Mouse (Mus musculus) layer of hippocampus, postnatal 10 days (tissue): ENCODE results near the gene Nanos3. TPM values are rescaled to one million over a fixed set of nuclear protein-coding genes. Genes with fewer than 3 reads are reported as not detected.

Experiments
- DNase-seq, 2 experiments: peaks; one replicate each; pipeline ENCODE4 v3.0.0; 2021; ENCODE audit warnings: low spot score in 2 of 2
- total RNA-seq, 2 experiments: library from RNA; stranded (reverse); gene quantifications; 2 replicates each; pipeline ENCODE4 v1.2.3; 2021

Nanos3 gene
- total RNA-seq, 2 experiments from 2014 or later: 7.8 to 8.4 TPM

DNA sequence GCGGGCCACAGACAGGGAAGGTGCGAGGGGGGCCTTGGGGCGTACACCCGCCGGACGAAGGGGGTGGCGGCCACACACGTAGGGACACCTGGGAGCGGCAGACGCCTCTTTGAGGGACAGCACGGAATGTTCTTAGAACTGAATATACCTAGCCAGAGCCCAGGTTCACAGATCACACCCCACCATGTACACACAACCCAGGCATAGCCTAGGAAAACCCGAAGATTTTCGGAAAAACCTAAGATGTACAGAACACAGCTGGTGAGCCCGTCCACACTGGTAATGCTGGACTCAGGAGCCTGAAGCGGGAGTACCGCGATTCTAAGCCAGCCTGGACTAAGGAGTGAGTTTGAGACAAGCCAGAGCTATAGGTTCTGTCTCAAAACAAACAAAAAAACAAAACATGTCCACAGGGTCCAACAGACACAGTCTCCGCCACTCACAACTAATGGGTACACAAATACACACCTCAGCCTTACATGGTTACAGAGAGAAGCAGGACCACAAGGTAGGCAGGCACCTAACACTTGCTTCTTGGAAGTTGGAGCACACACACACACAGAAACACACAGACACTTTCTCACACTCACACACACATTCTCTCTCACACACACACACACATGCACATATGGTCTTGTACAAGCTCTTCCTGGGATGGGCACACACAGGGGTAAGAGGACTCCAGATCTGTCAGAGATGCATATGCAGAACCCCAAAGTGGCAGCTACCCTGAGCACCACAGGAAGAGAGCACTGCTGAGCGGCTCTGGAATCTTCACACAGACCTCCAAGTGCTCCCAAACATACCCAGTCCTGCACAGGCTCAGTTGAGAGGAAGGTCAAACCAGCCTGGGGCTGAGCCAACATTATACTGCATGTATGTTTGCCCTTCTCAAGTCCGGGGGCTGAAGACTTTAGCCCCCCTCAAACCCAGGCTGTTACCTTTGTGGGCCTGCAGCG lies 653 bp downstream of the Nanos3 start:
- DNase-seq: no peak

- DNase-seq: peak; percentile 43 to 58
Measured at GRCm38 (mm10) chr8:84183261-84184084, 1.5 kb downstream of the Nanos3 start.

GRCm38 (mm10) chr8:84182833-84183232 lies 2.2 kb downstream of the Nanos3 start:
- no peak for DNase-seq

GRCm38 (mm10) chr8:84180530-84181190 lies 4.4 kb downstream of the Nanos3 start:
- DNase-seq: peak; percentile 36 to 49

- no peak for DNase-seq
Measured at GRCm38 (mm10) chr8:84179946-84180345, 5.1 kb downstream of the Nanos3 start.

DNA sequence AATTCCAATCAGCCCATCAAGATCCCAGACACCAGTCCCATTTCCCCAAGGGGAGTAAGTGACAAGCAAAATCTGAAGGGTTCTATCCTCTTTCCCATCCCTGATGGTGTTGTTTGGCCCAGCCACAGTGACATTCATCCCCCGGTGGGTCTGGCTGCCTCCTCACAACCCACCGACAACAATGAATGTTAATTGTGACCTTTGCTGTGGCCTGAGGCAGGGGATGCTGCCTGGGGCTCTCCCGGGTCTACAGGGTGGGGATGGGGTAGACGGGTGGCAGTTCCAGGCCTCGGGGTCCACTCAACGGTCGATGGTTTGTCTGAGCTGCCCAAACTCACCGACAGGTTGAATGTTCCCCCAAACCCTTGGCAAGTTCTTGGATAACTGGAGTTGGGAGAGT lies 6.4 kb downstream of the Nanos3 start:
- DNase-seq: no peak

GRCm38 (mm10) chr8:84177405-84177804 lies 7.6 kb downstream of the Nanos3 start:
- DNase-seq: no peak

GRCm38 (mm10) chr8:84176560-84176959 lies 8.5 kb downstream of the Nanos3 start:
- no peak for DNase-seq

GRCm38 (mm10) chr8:84173861-84174260 lies 11.2 kb downstream of the Nanos3 start:
- DNase-seq: no peak

DNA sequence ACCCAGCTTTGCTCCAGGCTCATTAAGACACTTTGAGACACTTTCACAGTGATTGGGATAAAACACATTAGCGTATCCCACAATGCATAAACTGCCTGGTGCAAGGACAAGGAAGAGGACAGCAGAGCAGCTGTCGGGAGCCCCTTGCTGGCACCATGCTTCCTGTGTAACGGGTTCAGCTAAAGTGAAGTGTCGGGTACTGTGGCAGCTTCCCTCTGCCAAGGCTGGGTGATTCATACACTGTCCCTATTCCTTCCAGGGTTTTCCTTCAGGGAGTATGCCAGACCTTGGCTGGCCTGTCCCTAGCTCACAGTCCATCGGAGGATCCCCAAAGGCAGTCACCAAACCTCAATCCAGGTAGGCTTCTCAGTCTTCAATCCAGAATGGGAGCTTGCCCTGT lies 14.9 kb downstream of the Nanos3 start:
- no peak for DNase-seq

- DNase-seq: no peak
Measured at GRCm38 (mm10) chr8:84167696-84168095, 17.3 kb downstream of the Nanos3 start.

DNA sequence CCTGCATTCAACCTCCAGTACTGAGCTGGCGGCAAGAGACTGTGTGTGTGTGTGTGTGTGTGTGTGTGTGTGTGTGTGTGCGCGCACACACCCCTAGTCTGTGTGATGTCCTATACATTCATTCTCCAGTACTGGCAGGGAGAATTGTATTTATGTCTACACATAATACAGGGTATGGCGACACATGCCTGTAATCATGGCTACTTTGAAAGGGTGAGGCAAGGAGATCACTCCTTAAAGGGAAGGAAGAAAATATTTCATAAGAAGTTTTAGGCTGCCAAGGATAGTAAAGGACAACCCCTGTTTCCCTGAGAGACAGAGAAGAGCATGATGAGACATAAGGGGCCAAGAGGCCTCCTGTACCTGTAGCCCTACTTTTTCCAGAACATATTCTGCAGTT lies 27.4 kb downstream of the Nanos3 start:
- DNase-seq: no peak

DNA sequence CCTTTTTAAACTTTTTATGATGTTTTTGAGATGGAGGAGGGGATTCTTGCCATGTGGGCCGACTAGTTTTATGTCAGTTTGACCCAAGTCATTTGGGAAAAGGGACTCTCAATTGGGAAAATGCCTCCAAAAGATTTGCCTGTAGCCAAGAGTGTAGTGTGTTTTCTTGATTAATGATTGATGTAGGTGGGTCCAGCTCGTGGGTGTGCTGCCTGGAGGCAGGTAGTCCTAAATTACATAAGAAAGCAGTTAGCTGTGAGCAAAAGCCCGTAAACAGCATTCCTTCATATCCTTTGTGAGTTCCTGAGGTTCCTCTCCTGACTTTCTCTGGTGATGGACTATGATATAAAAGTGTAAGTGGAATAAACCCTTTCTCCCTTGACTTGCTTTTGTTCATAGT lies 35.8 kb downstream of the Nanos3 start:
- DNase-seq: no peak

- DNase-seq: no peak
Measured at GRCm38 (mm10) chr8:84148531-84148850, 36.5 kb downstream of the Nanos3 start.

DNA sequence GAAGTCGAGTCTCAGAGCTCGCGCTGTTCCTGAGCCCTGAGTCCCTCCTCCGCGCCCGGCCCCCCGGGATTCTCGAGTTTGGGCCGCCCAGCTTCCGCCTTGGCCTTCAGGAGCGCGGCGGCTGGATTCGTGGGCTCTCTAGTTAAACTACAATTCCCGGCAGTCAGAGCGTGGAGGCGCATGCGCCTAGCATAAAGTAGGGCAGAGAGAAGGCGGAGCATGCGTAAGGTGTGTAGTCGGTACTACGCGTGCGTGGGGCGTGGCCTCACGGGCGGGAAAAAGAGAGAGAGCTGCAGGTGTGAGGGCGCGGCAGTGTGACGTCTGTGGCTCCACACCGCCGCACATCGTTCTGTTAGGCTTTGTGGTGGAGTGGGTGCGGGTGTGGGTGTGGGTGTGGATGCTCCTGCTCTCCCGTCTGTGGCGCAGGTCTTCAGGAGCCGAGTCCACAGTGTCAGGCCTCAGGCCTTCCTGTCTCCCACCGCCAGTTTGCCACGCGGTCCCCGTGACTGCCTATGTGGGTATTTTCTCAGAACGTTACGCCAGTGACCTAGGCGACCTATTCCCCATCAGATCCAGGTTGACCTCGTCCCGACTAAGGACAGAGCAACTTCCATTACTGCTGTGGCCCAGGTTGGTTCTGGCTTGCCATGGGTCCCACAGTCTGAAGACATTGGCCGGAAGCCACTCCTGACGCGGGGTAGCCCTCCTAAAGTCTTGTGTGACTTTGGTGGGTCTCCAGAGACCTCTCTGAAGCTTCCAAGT lies 37.1 kb downstream of the Nanos3 start, which contains the start of the genes Cc2d1a and 4930432K21Rik:
Cc2d1a (minus strand) TSS at position 168 of the 762 bp plus-strand sequence.
4930432K21Rik (plus strand) TSS at position 257 of the 762 bp plus-strand sequence.
- peak; percentile 88 to 93 for DNase-seq

DNA sequence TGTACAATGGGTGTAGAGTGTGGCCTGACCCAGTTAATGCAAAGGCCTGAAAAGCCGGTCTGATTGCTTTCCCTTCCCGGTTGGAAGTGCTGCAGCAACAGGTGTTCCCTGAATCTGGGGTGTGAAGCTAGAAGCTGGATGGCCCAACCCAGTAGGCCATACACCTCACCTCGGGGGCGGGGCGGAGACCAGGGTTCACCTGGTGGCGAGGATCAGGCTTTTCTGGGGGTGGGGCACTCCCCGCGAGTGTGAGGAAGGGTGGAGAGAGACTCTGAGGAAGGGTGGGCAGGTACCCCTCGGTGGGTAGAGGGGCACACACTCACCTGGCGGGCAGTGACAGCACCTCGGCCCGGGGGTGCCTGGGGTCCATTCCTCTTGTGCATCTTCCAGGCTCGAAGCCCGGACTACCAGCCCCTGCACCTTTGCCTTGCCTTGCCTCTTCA lies 37.7 kb downstream of the Nanos3 start:
- DNase-seq: no peak

DNA sequence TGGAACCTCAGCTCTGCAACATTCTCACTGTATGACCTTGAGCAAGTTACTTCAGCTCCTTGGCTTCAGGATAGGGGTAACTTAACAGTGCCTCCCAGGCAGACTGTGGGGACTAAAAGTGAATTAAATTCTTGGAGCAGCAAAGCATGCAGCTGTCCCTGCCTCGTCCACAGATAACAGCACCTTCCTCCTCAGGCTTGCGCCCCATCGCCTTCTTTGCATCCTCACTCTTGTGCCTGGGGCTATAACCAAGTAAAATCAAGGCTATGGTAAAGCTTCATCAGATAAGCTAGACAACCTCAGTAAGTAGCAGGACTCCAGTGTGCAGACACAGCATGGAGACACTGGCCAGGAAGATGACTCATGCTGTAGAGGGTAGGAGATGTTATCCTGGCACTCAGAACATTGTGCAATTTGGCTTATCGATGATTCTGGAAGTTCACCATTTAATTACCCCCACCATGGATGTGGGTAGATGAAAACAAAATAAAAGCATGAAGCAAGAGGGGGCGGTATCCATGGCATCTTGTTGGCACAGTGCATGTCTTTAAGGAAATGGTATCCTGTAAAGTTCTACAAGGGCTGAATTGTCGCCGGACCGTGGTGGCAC lies 40.3 kb downstream of the Nanos3 start:
- no peak for DNase-seq

DNA sequence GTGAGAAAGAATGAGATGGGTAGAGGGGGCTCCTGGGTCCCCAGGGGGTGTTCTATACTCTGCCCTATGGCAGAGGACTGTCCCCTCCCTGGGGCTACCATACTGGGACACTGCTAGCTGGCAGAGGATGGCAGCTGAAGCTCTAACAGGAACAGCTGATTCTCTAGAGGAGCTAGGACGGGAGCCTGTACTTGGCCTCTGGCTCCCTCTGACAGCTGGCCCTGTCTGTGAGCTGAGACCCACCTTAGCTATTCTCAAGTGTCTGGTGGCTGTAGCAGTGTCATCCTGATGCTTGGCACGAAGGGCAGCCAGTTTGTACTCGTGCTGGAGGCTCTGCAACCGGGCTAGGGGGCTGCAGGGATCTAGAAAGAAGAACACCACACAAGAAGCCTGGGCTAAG lies 44.2 kb downstream of the Nanos3 start:
- no peak for DNase-seq

GRCm38 (mm10) chr8:84137848-84138247 lies 47.2 kb downstream of the Nanos3 start:
- no peak for DNase-seq

DNA sequence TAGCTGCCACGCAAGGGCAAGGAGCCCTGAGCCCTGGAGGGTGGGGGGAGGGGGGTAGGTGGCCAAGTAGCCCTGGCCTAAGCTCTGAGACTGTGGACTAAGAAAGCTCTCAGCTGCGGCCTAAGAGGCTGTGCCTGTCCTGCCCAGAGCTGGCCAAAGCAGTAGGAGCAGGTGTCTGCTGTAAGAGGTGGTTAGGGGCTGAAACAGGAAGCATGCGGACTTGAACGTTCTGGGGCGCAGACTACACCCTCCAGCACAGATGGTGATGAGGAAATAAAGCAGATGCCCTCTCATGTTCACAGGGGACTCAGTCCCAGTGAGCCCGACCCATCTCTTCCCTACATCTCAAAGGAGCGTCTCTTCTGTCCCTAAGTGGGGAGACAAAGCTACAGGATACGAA lies 52.8 kb downstream of the Nanos3 start:
- DNase-seq: no peak
